Mouse (Mus musculus): ENCODE measurements around the gene Sfxn2. TPM values are rescaled to one million over a fixed set of nuclear protein-coding genes. Genes with fewer than 3 reads are reported as not detected.

Sfxn2 gene
- total RNA-seq, 2 experiments from 2014 or later: 7.4 to 8.3 TPM

DNA sequence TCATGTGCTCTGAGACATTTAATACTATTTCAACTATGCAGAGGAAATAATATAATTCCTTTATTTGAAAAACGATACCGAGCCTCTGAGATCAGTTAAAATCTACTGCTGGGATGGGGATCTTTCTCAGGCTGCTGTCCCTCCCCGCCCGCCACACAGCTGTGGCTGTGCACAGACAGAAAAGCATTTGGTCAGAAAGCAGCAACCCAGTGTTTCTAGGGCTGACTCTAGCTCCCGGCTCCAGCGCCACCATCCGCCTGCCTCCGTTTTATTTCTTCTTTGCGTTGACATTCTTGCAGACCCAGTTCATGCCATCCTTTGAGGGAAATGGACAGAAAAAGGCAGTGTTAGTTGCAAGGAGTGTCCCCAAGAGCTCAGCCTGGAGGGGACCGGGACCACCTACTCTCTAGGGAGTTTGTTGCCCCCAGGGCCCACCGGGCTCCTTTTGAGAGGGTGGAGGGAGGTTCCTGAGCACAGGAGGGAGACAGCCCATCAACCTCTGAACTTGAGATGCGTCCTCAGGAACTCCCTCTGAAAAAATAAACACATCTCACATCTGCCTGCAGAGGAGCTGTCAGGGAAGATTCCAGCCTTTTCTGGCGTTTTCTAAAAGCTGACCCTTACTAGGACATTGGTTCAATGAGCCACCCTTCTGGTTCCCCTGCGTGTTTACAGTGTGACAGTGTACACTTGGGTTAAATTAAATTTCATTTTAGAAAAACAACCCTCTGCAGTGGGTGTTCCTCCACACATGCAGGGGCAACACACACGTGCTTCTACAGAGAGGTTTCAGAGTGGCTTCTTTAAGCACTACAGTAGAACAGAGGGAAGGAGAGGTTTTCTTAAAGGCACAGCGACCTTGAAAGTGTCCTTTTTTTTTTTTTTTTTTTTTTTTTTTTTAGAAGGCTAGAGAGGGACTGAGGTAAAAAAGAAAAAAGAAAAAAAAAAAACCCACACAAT lies 41.8 kb upstream of the Sfxn2 start:
- Histone ChIP-seq H3K4me3 (no peak overlapping the region), H3K27ac (peak overlapping the region; percentile 93)
- peak; percentile 22 for TF ChIP-seq CTCF (conservative IDR thresholded peaks at IDR 0.05)
- no peak for DNase-seq (ENCODE audit: low spot score in 2 of 2)

DNA sequence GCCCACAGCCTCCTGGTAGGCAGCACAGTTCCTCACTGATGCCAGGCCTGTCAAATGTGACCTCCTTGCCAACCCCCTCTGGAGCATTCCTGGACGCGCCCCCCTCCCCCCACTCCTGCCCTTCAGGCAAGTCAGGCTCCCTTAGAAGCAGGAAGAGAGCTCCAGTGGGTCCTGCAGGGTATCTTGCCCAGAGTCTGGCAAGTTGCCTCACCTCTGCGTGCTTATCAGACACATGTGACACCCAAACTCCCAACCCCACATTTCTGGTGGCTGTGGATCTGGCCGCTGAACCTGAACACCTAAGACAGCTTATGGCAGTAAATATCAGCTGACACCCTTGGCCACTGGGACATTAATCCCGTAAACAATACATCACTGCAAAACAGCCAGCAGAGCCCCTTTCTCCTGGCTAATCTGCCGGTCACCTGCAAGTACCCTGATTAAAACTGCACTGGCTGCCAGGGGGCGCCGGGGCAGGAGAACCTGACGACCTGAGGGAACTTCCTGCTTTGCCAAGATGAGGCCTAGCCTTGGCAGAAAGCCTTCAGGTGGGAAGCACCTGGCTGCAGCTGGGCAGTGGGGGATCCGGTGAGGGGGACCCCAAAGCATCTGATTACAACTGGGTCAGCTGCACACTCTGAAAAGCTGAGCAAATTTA lies 41.0 kb upstream of the Sfxn2 start:
- Histone ChIP-seq H3K4me3 (no peak overlapping the region), H3K27ac (peak overlapping the region; percentile 93; the same call in 1 of the 2 replicates)
- no peak for TF ChIP-seq CTCF (conservative IDR thresholded peaks at IDR 0.05)
- DNase-seq (ENCODE audit: low spot score in 2 of 2): no peak

DNA sequence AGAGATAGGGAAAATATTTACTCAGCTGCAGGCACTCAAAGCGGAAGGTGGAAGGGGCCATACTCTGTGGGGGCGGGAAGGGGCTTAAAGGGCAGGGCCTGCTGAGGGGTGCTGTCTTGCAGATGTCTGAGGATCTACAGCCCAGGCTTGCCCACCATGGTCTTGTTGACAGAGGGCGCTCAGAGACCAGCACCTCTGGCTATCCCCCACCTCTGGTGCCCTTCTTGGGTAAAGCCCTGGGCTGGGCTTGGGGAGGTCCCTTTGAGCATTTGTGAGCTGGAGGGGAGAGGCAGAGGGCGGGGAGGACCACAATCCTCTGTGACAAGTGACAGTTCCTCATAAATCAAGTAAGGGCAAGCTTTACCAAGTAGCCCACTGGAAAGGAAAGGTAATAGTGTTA lies 40.1 kb upstream of the Sfxn2 start:
- Histone ChIP-seq H3K27ac (no peak overlapping the region), H3K4me3 (no peak overlapping the region)
- TF ChIP-seq CTCF (conservative IDR thresholded peaks at IDR 0.05): no peak
- DNase-seq (ENCODE audit: low spot score in 2 of 2): no peak

DNA sequence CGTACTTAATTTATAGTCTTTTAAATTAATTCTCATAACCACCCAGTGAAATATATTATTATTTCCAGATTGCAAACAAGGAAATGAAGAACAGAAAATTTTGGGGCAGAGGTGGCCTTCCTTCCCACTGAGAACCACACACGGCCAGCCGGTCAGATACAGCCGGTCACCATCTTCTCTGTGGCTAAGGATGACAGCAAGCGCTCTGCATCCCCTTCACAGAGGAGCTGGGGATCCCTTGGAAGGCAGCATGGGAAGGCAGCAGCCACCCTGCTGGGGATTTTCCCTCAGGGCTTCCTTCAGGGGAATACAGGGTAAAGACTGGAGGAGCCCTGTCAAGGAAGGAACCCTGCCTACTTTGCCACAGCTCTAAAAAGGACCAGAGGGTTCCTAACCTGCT lies 39.6 kb upstream of the Sfxn2 start:
- no peak overlapping the region for H3K27ac ChIP-seq
- no peak for DNase-seq (ENCODE audit: low spot score in 2 of 2)
- H3K4me3 ChIP-seq: no peak overlapping the region
- no peak for TF ChIP-seq CTCF (conservative IDR thresholded peaks at IDR 0.05)

DNA sequence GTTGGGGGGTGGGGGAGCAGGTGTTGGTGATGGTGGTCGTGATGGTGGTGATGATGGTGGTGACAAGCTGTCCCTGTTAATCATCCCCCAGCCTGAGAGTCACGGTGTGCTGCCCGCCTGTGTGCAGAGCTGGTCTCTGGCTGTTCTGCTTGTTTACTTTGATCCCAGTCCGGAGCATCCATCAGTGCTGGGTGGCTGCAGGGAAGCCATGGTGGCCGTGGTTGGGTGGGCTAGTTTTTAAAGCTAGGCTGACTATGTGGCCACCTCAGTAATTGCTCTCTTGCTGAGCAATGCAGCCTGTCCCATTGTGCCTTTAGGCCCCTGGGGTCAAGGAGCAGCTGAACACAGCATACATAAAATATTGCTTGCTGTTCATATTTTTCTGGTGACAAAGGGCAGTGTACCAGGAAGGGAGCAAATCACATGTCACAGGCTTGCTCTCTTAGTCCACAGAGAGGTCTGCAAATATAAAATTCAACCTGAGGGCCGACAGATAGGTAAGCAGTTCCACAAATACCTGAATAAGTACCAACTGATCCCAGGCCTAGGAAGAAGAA lies 38.5 kb upstream of the Sfxn2 start:
- TF ChIP-seq CTCF (conservative IDR thresholded peaks at IDR 0.05): no peak
- no peak for DNase-seq (ENCODE audit: low spot score in 2 of 2)
- no peak overlapping the region for H3K27ac ChIP-seq
- H3K4me3 ChIP-seq: no peak overlapping the region

DNA sequence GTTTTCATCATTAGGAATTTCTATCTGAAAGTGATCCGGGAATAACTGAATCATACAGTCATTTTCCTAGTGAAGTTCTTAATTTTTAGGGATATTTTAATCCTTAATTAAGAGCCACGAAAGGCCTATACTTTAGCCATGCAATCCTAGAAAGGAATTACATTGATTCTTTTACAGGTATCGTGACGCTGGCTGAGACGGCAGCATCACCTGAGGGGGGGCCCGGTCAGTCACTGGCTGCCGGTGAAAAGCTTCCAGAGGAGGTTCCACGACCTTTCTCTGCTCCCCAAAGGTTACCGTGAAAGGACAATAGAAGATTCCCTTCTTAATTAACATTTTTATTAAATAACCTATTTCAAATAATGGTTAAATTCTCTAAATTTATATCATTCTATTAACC lies 35.8 kb upstream of the Sfxn2 start:
- no peak for TF ChIP-seq CTCF (conservative IDR thresholded peaks at IDR 0.05)
- Histone ChIP-seq H3K27ac (no peak overlapping the region), H3K4me3 (no peak overlapping the region)

DNA sequence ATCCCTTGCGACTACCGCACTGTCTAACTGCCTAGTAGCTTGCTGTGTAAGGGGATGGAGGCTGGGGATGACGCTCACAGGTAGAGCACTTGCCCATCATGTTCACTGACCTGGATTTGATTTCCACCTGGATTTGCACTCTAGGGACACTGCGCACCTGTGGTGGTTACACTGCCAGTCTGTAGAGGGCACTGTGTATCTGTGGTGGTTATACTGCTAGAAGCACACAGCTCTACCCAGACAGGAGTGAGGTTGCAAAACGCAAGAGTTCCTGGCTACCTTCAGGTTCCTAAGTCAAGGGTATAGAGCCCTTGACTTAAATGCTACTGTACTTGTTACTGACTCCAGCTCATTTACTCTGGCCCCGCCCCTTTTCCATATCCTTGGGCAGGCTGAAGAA lies 35.0 kb upstream of the Sfxn2 start:
- H3K27ac ChIP-seq: no peak overlapping the region
- TF ChIP-seq CTCF (conservative IDR thresholded peaks at IDR 0.05): peak; percentile 53
- H3K4me3 ChIP-seq: no peak overlapping the region
- DNase-seq (ENCODE audit: low spot score in 2 of 2): no peak

More for the DNA sequence above, 35.8 kb upstream of the Sfxn2 start:
- no peak for DNase-seq (ENCODE audit: low spot score in 2 of 2)

DNA sequence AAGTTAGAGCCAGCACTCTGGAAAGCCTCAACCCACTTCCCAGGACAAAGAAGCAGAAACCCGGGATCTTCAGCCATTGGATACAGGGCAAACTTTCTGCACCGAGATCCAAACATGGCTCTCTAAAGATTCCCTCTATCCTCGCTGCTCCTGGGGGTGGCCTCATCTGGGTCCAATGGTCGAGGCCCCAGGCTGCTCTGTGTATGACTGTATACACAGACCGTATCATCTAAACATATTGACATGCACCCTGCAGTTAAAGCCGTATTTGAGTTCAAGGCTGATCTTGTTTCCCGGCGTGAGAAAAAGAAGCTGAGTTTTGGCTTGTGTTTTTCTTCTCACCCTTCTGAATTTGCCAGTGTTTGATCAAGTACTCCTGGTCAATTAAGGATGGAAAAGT lies 30.4 kb upstream of the Sfxn2 start:
- H3K4me3 ChIP-seq: no peak overlapping the region
- no peak overlapping the region for H3K27ac ChIP-seq
- no peak for DNase-seq (ENCODE audit: low spot score in 2 of 2)
- no peak for TF ChIP-seq CTCF (conservative IDR thresholded peaks at IDR 0.05)

DNA sequence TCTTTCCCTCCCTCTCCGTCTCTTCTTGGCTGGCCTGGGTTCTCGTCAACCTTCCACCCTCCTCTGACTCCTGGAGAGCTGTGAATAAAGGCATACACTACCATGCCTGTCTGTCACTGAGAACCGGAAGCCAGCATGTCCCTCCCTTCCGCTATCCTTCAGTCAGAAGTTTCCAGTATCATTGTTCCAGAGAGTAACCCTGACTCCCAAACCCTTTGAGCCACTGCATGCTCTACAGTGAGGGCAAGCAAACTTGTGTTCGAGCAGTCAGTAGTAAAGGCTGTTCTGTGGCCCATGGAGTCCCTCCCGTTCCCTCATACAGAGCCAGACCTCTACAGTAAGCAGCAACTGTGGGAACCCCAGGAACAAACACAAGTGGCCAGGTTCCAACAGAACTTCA lies 25.6 kb upstream of the Sfxn2 start:
- no peak for DNase-seq (ENCODE audit: low spot score in 2 of 2)
- H3K4me3 ChIP-seq: no peak overlapping the region
- no peak overlapping the region for H3K27ac ChIP-seq

DNA sequence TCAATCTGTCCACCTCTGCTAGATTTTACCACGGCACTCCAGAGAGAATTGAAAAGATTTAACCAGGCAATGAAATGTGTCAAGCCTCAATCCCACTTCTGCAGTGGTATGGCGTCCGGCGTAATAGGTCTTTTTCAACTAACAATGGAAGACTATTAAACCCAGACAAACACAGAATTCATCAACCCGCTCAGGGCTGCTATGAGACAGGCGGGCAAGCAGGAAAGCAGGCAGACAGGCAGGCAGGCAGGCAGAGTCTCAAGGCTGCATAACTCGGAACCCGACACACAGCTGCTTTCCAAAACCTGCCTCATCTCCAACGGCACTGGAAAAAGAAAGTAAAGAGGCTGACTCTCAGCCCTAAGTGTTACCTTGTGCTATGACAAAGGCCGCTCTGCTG lies 25.1 kb upstream of the Sfxn2 start:
- no peak for DNase-seq (ENCODE audit: low spot score in 2 of 2)
- Histone ChIP-seq H3K27ac (no peak overlapping the region; the same call in 1 of the 2 replicates), H3K4me3 (no peak overlapping the region)
- TF ChIP-seq CTCF (conservative IDR thresholded peaks at IDR 0.05): no peak

More for the DNA sequence above, 25.6 kb upstream of the Sfxn2 start:
- TF ChIP-seq CTCF (conservative IDR thresholded peaks at IDR 0.05): no peak

DNA sequence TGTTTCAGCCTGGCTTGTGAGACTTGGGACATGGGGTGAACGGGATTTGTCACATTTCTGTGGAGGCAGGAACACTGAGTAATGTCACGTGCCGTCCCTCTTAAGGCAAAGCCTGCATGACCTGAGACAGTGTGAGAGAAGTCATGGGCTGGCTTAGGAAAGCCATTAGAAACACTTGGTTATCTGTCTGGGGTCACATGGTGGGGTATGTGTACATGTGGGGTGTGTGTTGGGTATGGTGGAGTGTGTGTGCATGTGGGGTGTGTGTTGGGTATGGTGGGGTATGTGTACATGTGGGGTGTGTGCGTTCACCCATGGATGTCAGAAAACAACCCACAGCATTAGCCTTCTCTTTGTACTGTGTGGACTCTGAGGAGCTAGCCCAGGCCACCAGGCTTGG lies 22.8 kb upstream of the Sfxn2 start:
- TF ChIP-seq CTCF (conservative IDR thresholded peaks at IDR 0.05): no peak
- no peak for DNase-seq (ENCODE audit: low spot score in 2 of 2)

DNA sequence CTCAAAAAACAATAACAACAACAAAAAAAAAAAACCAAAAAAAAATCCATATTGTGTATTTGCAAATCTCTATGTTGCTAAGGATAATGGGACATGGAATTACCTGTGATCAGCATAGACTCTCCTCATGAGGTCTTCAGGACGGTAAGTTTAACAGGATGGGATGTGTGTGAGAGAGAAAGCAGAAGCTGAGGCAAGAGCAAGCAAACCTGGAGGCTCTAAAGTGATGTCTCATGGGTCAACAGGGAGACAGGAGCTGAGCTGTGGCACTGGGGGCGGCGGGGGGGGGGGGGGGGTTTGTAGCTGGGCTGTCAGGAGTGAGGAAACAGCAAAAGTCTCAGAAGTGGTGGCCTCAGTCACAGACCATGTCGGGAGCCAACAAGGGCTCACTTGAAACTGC lies 20.7 kb upstream of the Sfxn2 start:
- Histone ChIP-seq H3K4me3 (no peak overlapping the region), H3K27ac (no peak overlapping the region)
- TF ChIP-seq CTCF (conservative IDR thresholded peaks at IDR 0.05): no peak
- DNase-seq (ENCODE audit: low spot score in 2 of 2): no peak

More for the DNA sequence above, 22.8 kb upstream of the Sfxn2 start:
- Histone ChIP-seq H3K27ac (no peak overlapping the region), H3K4me3 (no peak overlapping the region)

DNA sequence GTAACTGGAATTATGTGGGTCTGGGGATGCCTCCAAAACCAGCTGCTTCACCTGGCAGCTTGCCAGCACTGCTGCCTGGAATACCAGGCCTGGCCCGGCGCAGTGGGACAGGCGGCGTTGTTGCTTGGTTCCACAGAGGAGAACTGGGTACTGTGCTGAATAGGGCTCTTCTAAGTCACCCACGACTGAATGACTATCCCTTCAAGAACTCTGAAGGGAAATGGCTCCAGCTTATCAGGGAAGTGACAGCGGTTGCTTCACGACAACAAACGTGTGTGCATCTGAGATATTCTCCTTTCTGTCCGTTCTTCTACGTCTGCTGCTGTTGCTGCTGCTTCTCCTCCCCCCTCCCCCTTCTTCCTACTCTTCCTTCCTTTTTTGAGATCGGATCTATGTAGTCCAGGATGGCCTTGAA lies 19.6 kb upstream of the Sfxn2 start:
- DNase-seq (ENCODE audit: low spot score in 2 of 2): peak; percentile 52 to 56
- H3K27ac ChIP-seq: no peak overlapping the region; the same call in 1 of the 2 replicates
- TF ChIP-seq CTCF (conservative IDR thresholded peaks at IDR 0.05): no peak
- H3K4me3 ChIP-seq: no peak overlapping the region

Measured in layer of hippocampus, adult 2 months (tissue).